Mouse (Mus musculus) telencephalon, adult 2 months (tissue): ENCODE results near the gene Hmgcl.
A peak's percentile ranks its signal among the peaks of the same experiment; 100 is the strongest.

Source experiments
- DNase-seq: peaks from one replicate; pipeline ENCODE4 v3.0.0-alpha.2; 2011; ENCODE audit warnings: low read depth, low spot score

The Hmgcl gene

DNA sequence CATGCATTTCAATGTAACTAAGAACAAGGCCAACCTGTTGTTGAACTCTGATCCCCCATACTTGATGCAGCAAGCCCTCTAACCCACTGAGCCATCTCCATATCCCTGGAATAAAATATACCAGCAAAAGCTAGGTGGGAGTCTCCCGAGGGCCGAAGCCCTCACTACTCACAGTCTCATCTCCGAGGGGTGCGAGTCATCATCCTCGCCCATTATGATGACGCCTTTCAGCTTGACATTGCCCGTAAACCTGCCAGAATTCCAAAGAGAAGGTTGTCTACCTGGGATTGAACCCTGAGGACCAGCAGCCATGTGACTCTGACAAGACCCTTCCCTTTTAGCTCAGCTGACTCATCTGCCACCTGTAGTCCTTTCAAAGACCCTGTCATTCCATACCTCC, 39.5 kb downstream of the Hmgcl start:
- no peak for DNase-seq

DNA sequence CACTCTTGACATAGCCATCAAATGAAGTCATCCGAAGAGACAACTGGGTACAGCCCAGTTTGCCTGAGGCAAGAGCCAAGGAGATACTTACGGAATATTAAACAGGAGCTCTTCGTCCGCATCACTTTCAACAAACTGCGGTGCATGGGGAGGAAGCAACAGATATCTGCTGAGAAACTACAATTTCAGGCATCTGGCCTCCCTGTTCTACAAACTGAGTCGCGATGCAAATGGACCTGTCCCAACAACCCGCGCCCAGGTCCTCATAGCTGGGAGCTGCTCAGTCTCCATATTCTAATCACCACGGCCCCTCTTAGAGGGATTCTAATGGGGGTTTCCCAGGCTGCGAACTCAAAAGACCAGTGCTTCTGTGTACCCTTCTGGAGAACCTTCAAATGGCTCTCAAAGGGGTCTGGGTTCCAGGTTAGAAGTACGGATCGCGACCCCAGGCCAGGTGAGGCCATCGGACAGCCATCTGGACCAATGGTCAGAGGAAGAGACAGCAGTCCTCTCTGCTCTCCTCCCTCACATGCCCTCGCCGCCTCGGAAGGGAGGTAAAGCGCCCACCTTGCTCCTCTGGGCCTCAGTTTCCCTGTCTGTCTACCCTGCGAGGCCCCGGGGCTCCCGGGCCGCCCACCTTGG, 40.2 kb downstream of the Hmgcl start:
- DNase-seq = no peak

DNA sequence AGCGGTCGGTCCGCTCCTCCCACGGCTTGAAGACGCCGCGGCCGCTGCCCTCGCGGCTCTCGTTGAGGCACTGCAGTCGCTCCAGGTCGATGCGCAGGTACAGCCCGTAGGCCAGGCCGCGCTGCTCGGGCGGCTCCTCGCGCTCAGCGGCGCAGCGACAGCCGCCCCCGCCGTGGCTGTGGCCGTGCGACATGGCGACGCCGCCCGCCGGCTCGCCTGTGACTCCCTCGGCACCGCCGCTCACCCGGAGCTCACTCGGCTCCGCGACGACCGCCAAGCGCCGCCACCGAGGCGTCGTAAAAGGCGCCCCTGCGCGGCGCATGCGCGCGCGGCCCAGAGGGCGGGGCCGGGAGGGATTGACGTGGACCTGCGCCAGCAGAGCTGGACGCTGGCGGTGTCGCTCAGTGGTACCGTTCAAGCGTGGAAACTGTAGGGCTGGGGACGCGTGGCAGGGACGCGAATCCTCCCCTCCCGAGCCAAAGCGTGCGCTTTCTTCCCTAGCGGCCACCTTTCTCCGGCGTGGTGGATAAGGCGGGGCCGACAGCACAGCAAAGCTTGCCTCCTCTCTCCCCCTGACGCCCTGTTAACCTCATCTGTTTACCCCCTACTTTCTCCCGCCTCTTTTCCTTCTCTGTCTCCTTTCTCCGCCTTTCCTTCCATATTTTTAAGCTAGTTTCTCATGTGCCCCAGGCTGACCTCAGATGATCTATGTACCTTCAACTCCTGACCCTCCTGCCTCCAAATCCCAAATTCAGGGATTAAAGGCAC, 40.9 kb downstream of the Hmgcl start, which contains the start of gene Pithd1:
Gene Pithd1, minus strand, starts transcription at position 322 of the 768 bp plus-strand sequence.
- peak; percentile 80 for DNase-seq

DNA sequence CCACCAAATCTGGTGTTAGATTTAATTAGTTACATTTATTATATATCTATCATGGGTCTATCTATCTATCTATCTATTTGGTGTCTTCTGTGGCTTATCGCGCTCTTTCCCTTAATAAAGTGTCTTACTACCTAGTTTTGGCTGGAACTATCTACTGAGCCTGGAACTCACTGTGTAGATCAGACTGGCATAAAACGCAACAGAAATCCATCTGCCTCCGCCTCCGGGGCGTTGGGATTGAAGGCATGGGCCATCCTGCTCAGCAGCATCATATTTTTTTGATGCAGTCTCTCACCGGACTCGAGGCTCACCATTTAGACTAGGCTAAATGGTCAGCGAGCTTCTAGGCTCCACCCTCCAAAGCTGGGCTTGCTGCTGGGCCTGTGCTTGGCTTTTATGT, 41.5 kb downstream of the Hmgcl start:
- no peak for DNase-seq

DNA sequence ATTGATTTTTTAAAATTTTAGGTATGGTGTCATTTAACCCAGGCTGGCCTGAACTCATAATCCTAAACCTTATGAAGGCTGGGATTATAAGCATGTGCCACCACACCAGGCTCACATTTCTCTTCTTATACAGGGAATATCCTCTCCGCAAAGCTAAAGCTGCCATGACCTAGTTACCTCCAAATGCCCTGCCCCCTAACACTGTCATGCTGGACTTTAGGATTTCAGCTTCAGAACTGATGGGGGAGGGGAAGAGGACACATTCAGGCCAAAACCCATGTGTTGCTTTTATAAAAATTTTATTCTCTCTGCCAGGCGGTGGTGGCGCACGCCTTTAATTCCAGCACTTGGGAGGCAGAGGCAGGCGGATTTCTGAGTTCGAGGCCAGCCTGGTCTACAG, 47.7 kb downstream of the Hmgcl start:
- no peak for DNase-seq

DNA sequence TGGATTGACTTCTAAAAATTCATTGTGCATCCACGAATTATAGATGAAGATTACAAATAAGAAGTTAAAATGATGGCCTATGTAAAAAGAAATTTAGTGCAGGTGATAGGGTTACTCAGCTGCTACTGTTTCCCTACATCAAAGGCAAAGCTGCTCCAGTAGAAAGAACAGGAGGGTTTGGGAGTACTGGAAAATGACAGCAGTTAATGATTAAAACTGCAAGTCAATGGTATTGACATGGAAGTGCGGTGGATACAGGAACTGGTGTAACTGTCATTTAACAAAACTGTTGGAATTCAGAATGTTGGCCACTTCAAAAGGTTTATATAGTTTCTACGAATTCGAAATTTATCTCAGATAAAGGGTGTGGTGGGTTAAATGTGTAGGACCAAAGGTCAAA, 48.9 kb downstream of the Hmgcl start:
- DNase-seq = no peak

DNA sequence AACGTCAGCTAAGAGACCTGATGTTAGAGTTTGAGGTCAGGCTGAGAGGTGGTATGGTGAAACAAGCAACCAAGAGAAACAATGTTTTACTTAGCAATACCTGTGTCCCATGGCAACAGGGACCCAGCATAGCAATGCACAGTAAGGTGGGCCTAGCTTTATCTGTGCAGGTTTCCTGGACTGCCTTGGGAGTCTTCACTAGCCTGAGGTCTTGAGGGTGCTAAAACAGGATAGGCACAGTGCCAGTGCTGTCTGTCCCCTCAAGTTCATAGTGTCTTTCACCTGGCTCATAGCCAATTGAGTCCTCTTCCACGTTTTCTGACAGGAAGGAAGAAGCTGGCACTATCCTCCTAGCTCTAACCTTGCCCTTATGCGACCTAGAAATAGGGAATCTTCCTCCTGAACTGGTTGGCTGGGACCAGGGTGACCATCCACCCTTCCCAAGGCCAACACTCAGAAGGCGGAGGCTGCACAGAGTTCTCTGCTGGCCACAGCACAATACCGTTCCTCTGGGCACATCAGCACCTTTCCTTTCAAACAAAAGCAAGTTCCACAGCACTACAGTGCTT, 57.9 kb downstream of the Hmgcl start:
- no peak for DNase-seq

DNA sequence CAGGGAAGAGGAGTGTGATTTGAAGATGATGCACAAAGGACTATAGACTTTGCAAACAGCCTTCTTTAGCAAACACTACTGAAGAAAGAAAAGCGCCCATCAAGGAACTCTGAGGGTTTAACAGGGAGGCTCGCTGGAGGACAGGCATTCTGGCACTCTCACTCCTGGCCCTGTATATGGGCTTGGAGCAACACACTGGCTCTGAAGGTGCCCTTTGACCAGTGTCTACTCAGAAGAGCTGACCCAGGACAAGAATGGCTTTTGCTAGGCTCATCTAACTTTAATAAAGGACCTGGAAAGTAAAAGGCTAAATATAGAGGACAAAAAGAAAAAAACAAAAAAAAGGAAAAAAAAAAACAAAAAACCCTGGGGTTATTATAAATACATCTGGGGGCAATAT, 58.7 kb downstream of the Hmgcl start:
- DNase-seq = no peak

DNA sequence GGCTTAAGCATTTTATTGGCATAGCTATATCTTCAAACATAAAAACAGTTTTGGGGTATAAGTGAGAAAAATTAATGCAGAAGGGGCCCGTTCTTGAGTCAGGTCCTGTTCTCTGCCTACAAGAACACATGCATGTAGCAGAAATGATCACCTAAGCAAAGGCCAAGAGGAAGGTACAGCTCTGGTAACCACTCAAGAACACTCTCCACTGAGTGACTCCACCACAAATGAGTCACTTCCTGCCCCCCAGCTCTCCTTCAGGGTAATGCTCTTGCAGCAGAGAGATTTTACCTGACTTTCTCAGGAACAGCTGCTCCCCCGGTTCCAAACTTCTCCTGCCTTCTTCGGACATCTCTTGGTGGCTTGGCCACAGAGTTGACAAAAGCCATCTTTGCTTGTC, 60.6 kb downstream of the Hmgcl start:
- no peak for DNase-seq

DNA sequence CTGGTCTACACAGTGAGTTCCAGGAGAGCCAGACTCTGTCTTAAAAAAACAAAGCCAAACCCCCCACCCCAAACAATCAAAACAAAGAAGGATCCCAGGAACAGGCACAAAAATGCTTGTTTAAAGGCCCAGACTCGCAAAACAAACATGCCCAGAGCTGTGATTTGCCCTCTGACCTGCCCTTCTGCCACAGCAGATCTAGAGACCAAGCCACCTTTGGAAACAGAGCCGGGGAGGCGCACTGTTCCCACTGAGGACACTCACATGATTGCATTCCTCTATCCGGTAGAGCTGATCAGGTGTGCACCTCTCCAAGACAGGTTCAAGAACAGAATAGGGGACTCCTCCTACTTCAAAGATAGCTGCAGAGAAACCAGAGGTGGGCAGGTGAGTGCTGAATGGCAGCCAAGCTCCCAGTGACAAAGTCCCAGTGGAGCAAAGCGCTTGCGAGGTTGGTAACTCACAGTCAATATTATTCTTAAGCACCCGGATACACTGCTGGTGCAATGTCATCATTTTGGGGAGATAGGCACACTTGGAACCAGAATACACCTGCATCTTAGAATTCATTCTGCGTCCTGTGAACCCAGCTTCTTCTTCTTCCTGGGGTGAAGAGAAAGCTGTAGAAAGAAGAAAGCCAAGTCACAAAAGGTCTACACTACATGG, 62.7 kb downstream of the Hmgcl start:
- no peak for DNase-seq

DNA sequence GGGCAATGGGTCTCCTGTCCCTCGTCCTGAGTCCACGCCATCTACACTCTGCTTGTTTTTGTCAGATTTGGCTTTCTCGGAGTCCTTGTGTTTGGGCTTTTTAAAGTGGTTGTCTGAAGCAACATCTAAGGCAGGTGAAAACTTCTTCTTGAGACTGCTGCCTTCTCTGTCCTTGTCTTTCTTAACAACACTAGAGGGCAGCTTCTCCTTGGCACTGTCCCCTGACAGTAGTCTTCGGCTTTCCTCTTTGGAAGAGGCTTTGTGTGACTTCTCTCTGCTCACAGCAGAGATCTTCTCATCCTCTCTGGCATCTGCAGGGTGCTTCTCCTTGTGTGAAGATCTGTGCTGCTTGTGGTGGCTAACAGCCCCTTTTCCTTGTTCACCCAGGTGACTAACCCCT, 64.3 kb downstream of the Hmgcl start:
- no peak for DNase-seq
